ENCODE assay signal across 20 mouse cellular contexts in genomic region chr5:49241708-49242107, GRCm38 (mm10).
"Had no signal": no experiment of that assay in that cellular context is flagged by ENCODE, and none has a peak within 500 bp of the region (broad histone marks: within the 10 kb centered on the region; RNA-seq: fewer than 3 reads in every experiment).

No protein-coding gene starts in this region.

- H3K9me3 ChIP-seq: limb, embryonic 12.5 days; limb, embryonic 15.5 days; megakaryocyte, embryonic 14.5 days; midbrain, embryonic 10.5 days; midbrain, embryonic 13.5 days; neural tube, embryonic 13.5 days had no signal

- H3K4me1 ChIP-seq: limb, embryonic 12.5 days; limb, embryonic 15.5 days; megakaryocyte, embryonic 14.5 days; midbrain, embryonic 10.5 days; midbrain, embryonic 13.5 days; neural tube, embryonic 13.5 days had no signal

- H3K4me2 ChIP-seq: limb, embryonic 12.5 days; limb, embryonic 15.5 days; liver, embryonic 11.5 days; lung, embryonic 14.5 days; midbrain, embryonic 13.5 days; neural tube, embryonic 13.5 days had no signal

- DNase-seq: left cerebral cortex, postnatal 4 days; liver, postnatal 0 days; lung, embryonic 14.5 days; lung, postnatal 36 days; right cerebral cortex, postnatal 14 days; right cerebral cortex, postnatal 4 days; thymus, postnatal 25 days had no signal

- ATAC-seq: intestine, postnatal 0 days; liver, postnatal 0 days; lung, postnatal 0 days; midbrain, embryonic 13.5 days; midbrain, embryonic 16.5 days had no signal

- H3K4me3 ChIP-seq: limb, embryonic 12.5 days; limb, embryonic 15.5 days; megakaryocyte, embryonic 14.5 days; midbrain, embryonic 10.5 days; midbrain, embryonic 13.5 days; myocyte; neural tube, embryonic 13.5 days had no signal

- H3K36me3 ChIP-seq: limb, embryonic 12.5 days; limb, embryonic 15.5 days; midbrain, embryonic 10.5 days; midbrain, embryonic 13.5 days; neural tube, embryonic 13.5 days had no signal

- H3K9ac ChIP-seq: limb, embryonic 12.5 days; limb, embryonic 15.5 days; liver, embryonic 14.5 days; liver, postnatal 0 days; lung, embryonic 14.5 days; midbrain, embryonic 13.5 days; neural tube, embryonic 13.5 days had no signal

- H3K27ac ChIP-seq: limb, embryonic 12.5 days; limb, embryonic 15.5 days; liver, embryonic 14.5 days; midbrain, embryonic 10.5 days; midbrain, embryonic 13.5 days; neural tube, embryonic 13.5 days; stomach, postnatal 0 days had no signal

- H3K27me3 ChIP-seq: limb, embryonic 12.5 days; limb, embryonic 15.5 days; megakaryocyte, embryonic 14.5 days; midbrain, embryonic 13.5 days; neural tube, embryonic 13.5 days had no signal
